Mouse (Mus musculus) mouse trophoblast stem cell (cell line): ENCODE results near the gene Zscan4-ps1.
"Not testable (repeated sequence)": the region's sequence is repeated elsewhere in the genome, so short reads cannot be mapped to it uniquely, and the experiment has no call there.

Experiments
- in situ Hi-C, 2 experiments: fragments of 300-500 bp; cut with MseI, MboI; formaldehyde crosslinking; loops; 2 replicates in 1 of 2; 3 replicates in 1 of 2; pipeline ENCODE4 v1.15.1; 2025

Zscan4-ps1 gene

GRCm38 (mm10) chr7:11069591-11069990 lies at the start of gene Zscan4-ps1:
Gene Zscan4-ps1 (minus strand): TSS chr7:11069691.
- in situ Hi-C loops = not testable (repeated sequence)
